Mouse (Mus musculus) kidney, adult 10 weeks (tissue): ENCODE data around the gene Cc2d1a. TPM values are rescaled to one million over a fixed set of nuclear protein-coding genes. Genes with fewer than 3 reads are reported as not detected.

Source experiments
- polyA plus RNA-seq: library from polyadenylated mRNA; stranded (reverse); fragments of 350-450 nt; fragmentation: Illumina TruSeq; extraction: RNeasy Lipid Tissue Mini Kit (QIAGEN cat#74804); gene quantifications from one replicate; pipeline ENCODE4 v1.2.3, GENCODE M21; 2014; ENCODE audit warnings: low read depth, low replicate concordance

Gene Cc2d1a
- 0.24 TPM for polyA plus RNA-seq

DNA sequence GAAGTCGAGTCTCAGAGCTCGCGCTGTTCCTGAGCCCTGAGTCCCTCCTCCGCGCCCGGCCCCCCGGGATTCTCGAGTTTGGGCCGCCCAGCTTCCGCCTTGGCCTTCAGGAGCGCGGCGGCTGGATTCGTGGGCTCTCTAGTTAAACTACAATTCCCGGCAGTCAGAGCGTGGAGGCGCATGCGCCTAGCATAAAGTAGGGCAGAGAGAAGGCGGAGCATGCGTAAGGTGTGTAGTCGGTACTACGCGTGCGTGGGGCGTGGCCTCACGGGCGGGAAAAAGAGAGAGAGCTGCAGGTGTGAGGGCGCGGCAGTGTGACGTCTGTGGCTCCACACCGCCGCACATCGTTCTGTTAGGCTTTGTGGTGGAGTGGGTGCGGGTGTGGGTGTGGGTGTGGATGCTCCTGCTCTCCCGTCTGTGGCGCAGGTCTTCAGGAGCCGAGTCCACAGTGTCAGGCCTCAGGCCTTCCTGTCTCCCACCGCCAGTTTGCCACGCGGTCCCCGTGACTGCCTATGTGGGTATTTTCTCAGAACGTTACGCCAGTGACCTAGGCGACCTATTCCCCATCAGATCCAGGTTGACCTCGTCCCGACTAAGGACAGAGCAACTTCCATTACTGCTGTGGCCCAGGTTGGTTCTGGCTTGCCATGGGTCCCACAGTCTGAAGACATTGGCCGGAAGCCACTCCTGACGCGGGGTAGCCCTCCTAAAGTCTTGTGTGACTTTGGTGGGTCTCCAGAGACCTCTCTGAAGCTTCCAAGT, at the start of gene Cc2d1a, which contains the start of gene 4930432K21Rik:
Gene Cc2d1a, minus strand, starts transcription at position 168 of the 762 bp plus-strand sequence.
Gene 4930432K21Rik, plus strand, starts transcription at position 257 of the 762 bp plus-strand sequence.

DNA sequence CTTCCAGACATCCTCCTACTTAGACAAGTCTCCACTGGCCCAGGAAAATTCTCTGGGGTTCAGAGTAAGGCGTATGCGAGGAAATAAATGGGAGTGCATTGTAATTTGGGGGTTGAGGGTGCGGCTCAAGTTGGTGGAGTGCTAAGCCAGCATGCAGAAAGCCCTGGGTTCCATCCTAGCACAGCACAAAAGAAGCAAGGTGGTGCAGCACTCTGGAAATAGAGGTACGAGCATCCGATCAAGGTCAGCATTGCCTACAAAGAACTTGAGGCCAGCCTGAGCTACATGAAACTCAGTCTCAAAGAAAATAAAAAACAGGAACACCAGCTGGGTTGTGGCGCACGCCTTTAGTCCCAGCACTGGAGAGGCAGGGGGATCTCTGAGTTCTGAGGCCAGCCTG, 37.4 kb upstream of the Cc2d1a start, which contains the start of gene Nanos3:
Gene Nanos3, minus strand, starts transcription at position 101 of the 400 bp plus-strand sequence.

DNA sequence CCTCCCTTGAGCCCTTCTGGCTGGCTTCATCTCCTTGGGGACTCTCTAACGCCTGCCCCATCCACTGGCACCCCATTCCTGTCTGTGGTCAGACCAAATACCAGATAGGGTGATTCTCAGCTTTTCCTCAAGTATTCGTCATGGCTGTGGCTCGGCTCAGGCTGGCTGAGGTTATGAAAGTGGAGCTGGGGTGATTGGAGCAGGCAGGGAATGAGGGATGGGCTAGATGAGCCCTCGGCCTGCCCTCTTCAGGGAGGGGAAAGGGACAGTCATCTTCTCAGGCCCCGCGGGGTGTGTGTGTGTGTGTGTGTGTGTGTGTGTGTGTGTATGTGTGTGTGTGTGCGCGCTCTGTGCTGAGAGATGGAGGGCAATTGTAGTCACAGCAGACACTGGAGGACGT, 22.1 kb downstream of the Cc2d1a start, which contains the start of gene Podnl1:
Gene Podnl1, plus strand, starts transcription at position 334 of the 400 bp plus-strand sequence.

DNA sequence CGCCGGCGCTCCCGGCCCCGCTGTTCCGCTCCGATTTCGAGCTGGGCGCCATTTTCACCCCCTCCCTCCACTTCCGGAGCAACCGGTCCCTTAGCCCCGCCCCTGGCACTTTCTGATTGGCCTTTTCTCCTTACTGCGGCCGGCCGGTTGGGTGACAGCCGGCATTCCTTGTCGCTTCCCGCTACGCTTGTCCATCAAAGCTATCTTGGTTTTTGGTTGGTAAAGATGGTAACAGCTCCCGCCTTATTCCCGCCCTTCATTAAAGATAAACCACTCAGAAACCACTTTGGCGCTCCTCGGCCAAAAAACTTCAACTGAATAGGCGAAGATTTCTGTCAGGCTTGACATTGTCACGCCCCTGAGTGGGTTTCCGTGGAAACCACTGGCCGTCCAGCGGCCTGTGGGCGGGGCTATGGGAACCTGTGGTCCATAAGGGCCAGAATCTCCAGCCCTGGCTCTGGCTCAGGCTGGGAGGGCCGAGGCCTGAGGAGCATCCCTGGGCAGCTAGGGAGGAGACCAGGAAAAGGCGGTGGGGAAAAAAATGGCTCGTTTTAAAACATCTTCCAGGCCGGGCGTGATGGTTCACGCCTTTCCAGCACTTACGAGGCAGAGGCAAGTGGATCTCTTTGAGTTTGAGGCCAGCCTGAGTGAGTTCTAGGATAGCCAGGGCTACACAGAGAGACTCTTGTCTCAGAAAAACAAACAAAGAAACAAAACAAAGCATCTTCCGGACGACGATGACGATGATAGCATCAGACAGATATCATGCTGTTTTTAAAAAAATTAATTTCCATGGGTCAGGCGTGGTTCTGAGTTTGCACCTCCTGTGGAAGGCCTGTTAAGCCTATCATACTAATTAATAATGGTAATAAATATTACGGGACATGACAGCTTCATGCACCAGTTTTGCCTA, 42.8 kb downstream of the Cc2d1a start, which contains the start of gene Dcaf15:
Gene Dcaf15, minus strand, starts transcription at position 72 of the 913 bp plus-strand sequence.

Other genes with a start within 250 kb of the Cc2d1a start
- 1.1 TPM for gene Adgrl1, start 247.8 kb downstream of the Cc2d1a start, polyA plus RNA-seq
- 0.36 TPM for gene Gm10644, start 192.7 kb downstream of the Cc2d1a start, polyA plus RNA-seq
- 0.65 TPM for gene Asf1b, start 192.4 kb downstream of the Cc2d1a start, polyA plus RNA-seq
- gene Prkaca, start 174.9 kb downstream of the Cc2d1a start, polyA plus RNA-seq, result 18.3 TPM
- 2.6 TPM for gene Samd1, start 150.3 kb downstream of the Cc2d1a start, polyA plus RNA-seq
- gene 1700067K01Rik, start 146.4 kb downstream of the Cc2d1a start, polyA plus RNA-seq, result not detected
- 17.9 TPM for gene 2210011C24Rik, start 135.8 kb downstream of the Cc2d1a start, polyA plus RNA-seq
- 8.4 TPM for gene Palm3, start 126.5 kb downstream of the Cc2d1a start, polyA plus RNA-seq
- gene Il27ra, start 105.3 kb downstream of the Cc2d1a start, polyA plus RNA-seq, result not detected
- gene Rln3, start 102.9 kb downstream of the Cc2d1a start, polyA plus RNA-seq, result not detected
- 3.2 TPM for gene Gm10643, start 82.8 kb downstream of the Cc2d1a start, polyA plus RNA-seq
- 0.89 TPM for gene Rfx1, start 81.1 kb downstream of the Cc2d1a start, polyA plus RNA-seq
- 1.6 TPM for gene Dcaf15, start 43.2 kb downstream of the Cc2d1a start, polyA plus RNA-seq
- not detected for gene Podnl1, start 21.9 kb downstream of the Cc2d1a start, polyA plus RNA-seq
- gene 4930432K21Rik, start 89 bp upstream of the Cc2d1a start, polyA plus RNA-seq, result not detected
- not detected for gene Nanos3, start 37.3 kb upstream of the Cc2d1a start, polyA plus RNA-seq
- not detected for gene Zswim4, start 89.1 kb upstream of the Cc2d1a start, polyA plus RNA-seq
- gene D8Ertd738e, start 101.8 kb upstream of the Cc2d1a start, polyA plus RNA-seq, result 2.1 TPM
- gene Mri1, start 109.4 kb upstream of the Cc2d1a start, polyA plus RNA-seq, result 1.8 TPM
- 0.32 TPM for gene Ccdc130, start 122.4 kb upstream of the Cc2d1a start, polyA plus RNA-seq
- gene Cacna1a, start 240.5 kb upstream of the Cc2d1a start, polyA plus RNA-seq, result 0.24 TPM